Mouse (Mus musculus): ENCODE results near the gene Hipk2. TPM values are rescaled to one million over a fixed set of nuclear protein-coding genes. Genes with fewer than 3 reads are reported as not detected.

Hipk2 gene
- total and polyA plus RNA-seq, 3 experiments = 3.9 to 85.1 (median 14.1) TPM

DNA sequence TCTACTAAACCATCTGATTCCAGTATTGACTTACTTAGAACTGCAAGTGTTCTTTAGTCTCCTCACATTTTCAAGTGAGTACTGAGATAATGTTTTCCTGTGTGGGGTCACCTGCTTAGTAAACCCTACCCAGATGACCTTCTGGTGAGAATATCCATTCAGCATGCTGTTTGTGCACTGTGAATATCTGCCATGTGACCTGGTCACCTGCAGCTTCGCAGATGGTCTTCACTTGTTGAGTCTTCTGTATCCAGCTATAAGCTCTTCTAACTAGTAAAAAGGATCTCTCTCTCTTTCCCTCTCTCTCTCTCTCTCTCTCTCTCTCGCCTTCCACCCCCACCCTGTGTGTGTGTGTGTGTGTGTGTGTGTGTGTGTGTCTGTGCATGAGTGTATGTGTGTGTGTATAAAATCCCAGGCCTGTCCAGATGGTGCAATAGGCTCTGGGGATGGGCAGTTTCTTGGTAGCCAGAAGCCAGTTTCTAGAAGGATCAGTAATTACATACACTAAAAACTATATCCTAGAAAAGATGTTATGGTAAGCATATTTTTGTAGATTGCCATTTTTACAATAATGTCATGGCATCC, 99.9 kb downstream of the Hipk2 start:
- H3K27ac ChIP-seq (ENCODE audit: control insufficient read depth, low read depth, low read length) = no peak overlapping the region
- H3K4me3 ChIP-seq (ENCODE audit: control insufficient read depth in 1 of 2, insufficient read depth in 1 of 2, low read depth in 2 of 2, low read length in 2 of 2) = no peak overlapping the region
- no peaks in the 10 kb centered on the region for H3K79me2 ChIP-seq (ENCODE audit: control insufficient read depth, insufficient read depth, low read length, poor library complexity)
- no peak for TF ChIP-seq EP300 (IDR thresholded peaks at IDR 0.05; ENCODE audit: low read depth in 1 of 2, low read length in 2 of 2)
- TF ChIP-seq POLR2AphosphoS2 (IDR thresholded peaks at IDR 0.05; ENCODE audit: low read length) = no peak
- TF ChIP-seq MAX (IDR thresholded peaks at IDR 0.05; ENCODE audit: low read length) = no peak
- no peak for TF ChIP-seq RAD21 (IDR thresholded peaks at IDR 0.05; ENCODE audit: low read depth, low read length)
- TF ChIP-seq GATA1 (IDR thresholded peaks at IDR 0.05; ENCODE audit: low read depth, low read length) = no peak
- TF ChIP-seq BHLHE40 (IDR thresholded peaks at IDR 0.05; ENCODE audit: borderline replicate concordance, low read depth, low read length) = no peak
- TF ChIP-seq TCF12 (IDR thresholded peaks at IDR 0.05; ENCODE audit: low read depth, low read length) = no peak
- TF ChIP-seq ELF1 (IDR thresholded peaks at IDR 0.05; ENCODE audit: low read depth, low read length) = no peak
- TF ChIP-seq MEF2A (IDR thresholded peaks at IDR 0.05; ENCODE audit: extremely low read depth, insufficient replicate concordance, low read depth, low read length, poor library complexity, severe bottlenecking) = no peak
- no peak for TF ChIP-seq MXI1 (IDR thresholded peaks at IDR 0.05; ENCODE audit: low read depth, low read length)
- no peak for TF ChIP-seq NRF1 (IDR thresholded peaks at IDR 0.05; ENCODE audit: insufficient read depth, low read depth, low read length, poor library complexity, severe bottlenecking)
- no peaks in the 10 kb centered on the region for H3K9me3 ChIP-seq (replicated peaks; ENCODE audit: insufficient read depth, low read length)
- H3K4me1 ChIP-seq (ENCODE audit: control insufficient read depth in 1 of 2, insufficient read depth in 2 of 2, low read length in 2 of 2) = peaks cover 7 to 11% of the 10 kb centered on the region in 2 experiments
- DNase-seq (ENCODE audit: low read depth, low spot score) = no peak
- H3K36me3 ChIP-seq (ENCODE audit: control insufficient read depth in 1 of 2, insufficient read depth in 2 of 2, low read length in 2 of 2) = peaks cover 0 to 12% of the 10 kb centered on the region in 2 experiments; a peak in 2 of 4 replicates
- no peak overlapping the region for H3K9ac ChIP-seq (ENCODE audit: control insufficient read depth, low read depth, low read length, poor library complexity, severe bottlenecking)
- H3K27me3 ChIP-seq (ENCODE audit: control insufficient read depth in 1 of 2, insufficient read depth in 2 of 2, low read length in 2 of 2) = no peaks in the 10 kb centered on the region

- no peak for DNase-seq (ENCODE audit: low read depth, low spot score)
- no peaks in the 10 kb centered on the region; a peak in 2 of 4 replicates for H3K36me3 ChIP-seq (ENCODE audit: control insufficient read depth in 1 of 2, insufficient read depth in 2 of 2, low read length in 2 of 2)
- no peak overlapping the region for H3K27ac ChIP-seq (ENCODE audit: control insufficient read depth, low read depth, low read length)
- H3K4me1 ChIP-seq (ENCODE audit: control insufficient read depth in 1 of 2, insufficient read depth in 2 of 2, low read length in 2 of 2) = no peaks in the 10 kb centered on the region; a peak in 1 of 4 replicates
- H3K79me2 ChIP-seq (ENCODE audit: control insufficient read depth, insufficient read depth, low read length, poor library complexity) = no peaks in the 10 kb centered on the region
- no peaks in the 10 kb centered on the region for H3K9me3 ChIP-seq (replicated peaks; ENCODE audit: insufficient read depth, low read length)
- TF ChIP-seq MEF2A (IDR thresholded peaks at IDR 0.05; ENCODE audit: extremely low read depth, insufficient replicate concordance, low read depth, low read length, poor library complexity, severe bottlenecking) (no peak), MYB (IDR thresholded peaks at IDR 0.05; ENCODE audit: low read depth, low read length) (no peak), POLR2AphosphoS2 (IDR thresholded peaks at IDR 0.05; ENCODE audit: low read length) (no peak), NRF1 (IDR thresholded peaks at IDR 0.05; ENCODE audit: insufficient read depth, low read depth, low read length, poor library complexity, severe bottlenecking) (no peak), GABPA (IDR thresholded peaks at IDR 0.05; ENCODE audit: low read depth, low read length) (no peak), TCF12 (IDR thresholded peaks at IDR 0.05; ENCODE audit: low read depth, low read length) (no peak), CHD2 (IDR thresholded peaks at IDR 0.05; ENCODE audit: low read length) (no peak), JUND (IDR thresholded peaks at IDR 0.05; ENCODE audit: low read depth, low read length) (no peak), SIN3A (IDR thresholded peaks at IDR 0.05; ENCODE audit: low read length) (no peak), KAT2A (conservative IDR thresholded peaks at IDR 0.05; ENCODE audit: low read depth, low read length) (no peak), HCFC1 (IDR thresholded peaks at IDR 0.05; ENCODE audit: low read depth, low read length) (no peak), NELFE (IDR thresholded peaks at IDR 0.05; ENCODE audit: low read depth, low read length) (no peak), MYC (IDR thresholded peaks at IDR 0.05; ENCODE audit: low read depth, low read length) (no peak), RAD21 (IDR thresholded peaks at IDR 0.05; ENCODE audit: low read depth, low read length) (no peak), USF2 (IDR thresholded peaks at IDR 0.05; ENCODE audit: borderline replicate concordance in 1 of 2, insufficient read depth in 1 of 2, low read depth in 1 of 2, low read length in 2 of 2) (no peak)
- H3K9ac ChIP-seq (ENCODE audit: control insufficient read depth, low read depth, low read length, poor library complexity, severe bottlenecking) = no peak overlapping the region
- no peaks in the 10 kb centered on the region for H3K27me3 ChIP-seq (ENCODE audit: control insufficient read depth in 1 of 2, insufficient read depth in 2 of 2, low read length in 2 of 2)
- no peak overlapping the region for H3K4me3 ChIP-seq (ENCODE audit: control insufficient read depth in 1 of 2, insufficient read depth in 1 of 2, low read depth in 2 of 2, low read length in 2 of 2)
Observed at GRCm38 (mm10) chr6:38772836-38773518, 103.0 kb downstream of the Hipk2 start.
